Mouse (Mus musculus) adrenal gland (tissue): ENCODE data around the gene Hira.
"Not testable (repeated sequence)": the region's sequence is repeated elsewhere in the genome, so short reads cannot be mapped to it uniquely, and the experiment has no call there.

Source experiments
- intact Hi-C: fragments of 180-260 bp; cut with DNase I; formaldehyde crosslinking; loops from one replicate; pipeline ENCODE4 v1.15.1; 2025
- long read RNA-seq, 2 experiments: library from polyadenylated mRNA; unstranded; transcript quantifications; one replicate each; pipeline ENCODE4 v2.0.0; 2020; ENCODE audit warnings: borderline replicate concordance in 1 of 2; ENCODE audit not compliant: insufficient replicate concordance in 1 of 2

Gene Hira
- long read RNA-seq, experiment 1 = 0 reads
- long read RNA-seq, experiment 2, partial matches to known transcripts = 4 of 9 reads
- long read RNA-seq, experiment 2, other reads (novel, unspliced or antisense) = 5 of 9 reads

DNA sequence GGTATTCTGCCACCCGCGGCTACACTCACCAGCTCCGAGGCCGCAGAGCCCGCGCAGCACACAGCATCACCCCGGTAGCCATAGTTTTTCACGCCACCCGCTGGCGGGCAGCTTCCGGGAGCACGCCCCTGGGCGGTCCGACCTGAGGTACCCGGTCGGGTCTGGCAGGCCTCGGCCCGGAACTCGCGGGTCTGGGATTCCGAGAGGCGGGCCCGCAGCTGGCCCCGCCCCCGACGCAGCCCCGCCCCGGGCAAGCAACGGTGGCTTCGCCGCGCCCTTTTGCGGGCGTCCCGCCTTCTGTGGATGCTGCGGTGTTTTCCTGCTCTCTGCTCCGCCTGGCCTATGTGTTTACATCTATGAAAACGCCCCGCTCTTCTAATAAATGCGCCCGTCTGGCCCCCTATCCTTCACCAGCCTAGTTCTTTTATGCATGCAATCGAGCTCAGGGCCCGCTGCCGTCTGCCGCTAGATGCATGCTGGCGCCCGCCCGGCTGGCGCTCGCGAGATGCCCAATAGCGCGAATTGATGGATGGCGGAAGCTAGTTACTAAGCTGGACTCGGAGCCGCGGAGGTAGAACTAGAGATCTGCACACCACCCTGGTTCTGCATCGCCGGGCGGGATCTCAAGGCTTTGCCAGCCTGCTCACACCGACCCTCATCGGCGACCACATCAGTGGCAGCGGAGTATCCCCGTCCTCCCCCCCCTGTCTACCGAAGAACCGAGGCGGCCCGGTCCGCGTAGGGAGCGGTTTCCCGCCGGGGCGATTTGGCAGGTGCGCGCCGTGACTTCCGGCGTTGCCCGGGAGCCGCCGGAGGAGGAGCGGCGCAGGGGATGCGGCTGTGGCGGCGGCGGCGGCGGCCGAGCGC is at the start of gene Hira, which contains the start of gene Mrpl40:
Hira (plus strand) TSS at position 596 of the 867 bp plus-strand sequence.
Mrpl40 (minus strand) TSS at position 421 of the 867 bp plus-strand sequence.
- intact Hi-C loops = no loop called here

DNA sequence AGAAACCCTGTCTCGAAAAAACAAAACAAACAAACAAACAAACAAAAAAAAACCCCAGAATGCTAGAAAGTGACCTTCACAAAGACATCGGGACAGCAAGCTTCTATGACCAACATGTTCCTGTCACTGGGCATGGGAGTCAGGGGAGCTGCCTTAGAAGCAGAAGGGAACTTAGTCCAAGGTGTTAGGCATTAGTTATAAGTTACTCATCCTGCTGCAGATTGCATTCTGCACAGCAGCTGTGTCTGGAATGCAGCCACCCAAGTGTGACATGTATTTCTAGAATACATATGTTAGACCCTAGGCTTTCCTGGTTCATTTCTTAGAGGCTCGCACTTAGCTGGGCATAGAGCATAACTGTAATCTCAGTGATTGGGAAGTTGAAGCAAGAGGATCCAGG is 48.2 kb upstream of the Hira start:
- intact Hi-C loops = no loop called here

DNA sequence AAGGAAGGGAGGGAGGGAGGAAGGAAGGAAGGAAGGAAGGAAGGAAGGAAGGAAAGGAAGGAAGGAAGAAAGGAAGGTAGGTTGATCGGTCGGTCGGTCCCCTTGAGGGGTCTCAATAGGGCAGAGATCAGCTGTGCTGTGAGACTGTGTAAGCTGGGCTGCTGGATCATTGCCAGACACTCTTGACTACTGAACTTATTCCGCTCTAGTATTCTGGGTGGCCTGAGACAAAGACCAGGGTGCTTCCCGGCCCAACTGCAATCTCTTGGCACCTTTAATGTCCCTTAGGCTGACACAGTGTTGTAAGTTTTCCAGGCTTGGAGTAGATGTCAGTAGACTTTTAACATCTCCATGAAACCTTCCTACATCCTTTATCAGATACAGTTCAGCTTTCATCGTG is 47.7 kb upstream of the Hira start:
- intact Hi-C loops = no loop called here

DNA sequence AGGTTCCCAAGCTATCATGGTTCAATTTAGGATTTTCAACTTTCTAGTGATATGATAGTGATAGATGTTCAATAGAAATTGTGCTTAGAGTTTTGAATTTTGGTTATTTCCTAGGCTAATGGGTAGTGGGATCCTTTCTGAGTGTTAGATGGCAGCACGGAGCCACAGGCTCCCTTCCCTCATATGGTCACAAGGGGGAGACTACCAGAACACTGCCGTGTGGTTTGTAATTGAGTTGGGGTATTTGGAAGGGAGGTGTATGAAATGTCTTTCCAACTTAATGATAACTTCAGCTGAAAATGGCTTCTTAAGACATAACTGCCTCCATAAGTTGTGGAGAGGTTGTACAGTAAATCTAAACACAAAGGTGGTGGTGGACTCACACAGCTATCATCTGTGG is 43.4 kb upstream of the Hira start:
- intact Hi-C loops = no loop called here

DNA sequence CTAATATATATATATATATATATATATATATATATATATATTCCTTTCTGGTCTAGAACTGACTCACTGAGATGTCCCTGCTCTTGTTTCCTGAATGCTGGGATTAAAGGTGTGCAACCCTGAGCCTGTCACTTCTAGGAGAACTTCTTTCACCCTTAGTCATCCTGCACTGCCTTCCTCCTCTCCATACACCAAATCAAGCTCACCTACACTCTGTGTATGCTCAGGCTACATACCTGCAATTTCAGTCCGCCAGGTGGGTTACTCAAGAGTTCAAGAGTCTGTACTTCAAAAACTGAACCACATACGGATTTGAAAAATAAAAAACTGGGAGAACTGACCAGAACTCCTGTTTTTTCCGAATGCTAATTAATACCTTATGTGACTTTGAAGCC is 40.8 kb upstream of the Hira start:
- intact Hi-C loops = no loop called here

DNA sequence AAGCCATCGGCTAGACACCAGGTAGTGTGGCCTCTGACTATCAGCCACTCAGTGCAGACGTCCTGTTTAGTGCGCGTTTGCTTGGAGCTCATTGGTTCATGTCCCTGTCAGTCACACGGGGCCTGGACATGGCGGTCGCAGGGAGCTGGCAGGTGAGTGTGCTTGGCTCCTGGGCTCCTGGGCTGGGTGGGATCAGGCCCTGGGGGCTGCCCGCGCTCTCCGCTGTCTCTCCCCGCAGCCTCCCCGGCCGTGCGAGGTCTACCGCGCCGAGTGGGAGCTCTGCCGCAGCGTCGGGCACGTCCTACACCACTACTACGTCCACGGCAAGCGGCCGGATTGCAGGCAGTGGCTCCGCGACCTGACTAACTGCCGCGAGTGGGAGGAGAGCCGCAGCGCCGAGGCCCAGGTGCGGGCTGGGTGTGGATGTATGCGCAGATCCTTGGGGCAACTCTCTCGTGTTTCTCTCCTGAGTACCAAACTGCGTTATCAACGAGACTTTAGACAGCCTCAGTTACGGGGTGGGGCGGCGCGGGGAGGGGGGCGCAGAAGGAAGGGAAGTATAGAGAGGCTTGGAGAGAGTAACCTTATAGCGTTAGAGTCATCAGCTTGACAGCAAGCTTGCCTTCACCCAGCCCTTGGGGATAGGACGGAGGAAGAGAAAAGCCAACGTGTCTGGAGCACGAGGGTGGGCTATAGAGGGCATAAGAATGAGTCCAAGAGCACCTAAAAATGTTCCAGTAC is 40.2 kb upstream of the Hira start, which contains the start of the genes 2510002D24Rik and Gm28539:
2510002D24Rik (plus strand) TSS at position 111 of the 741 bp plus-strand sequence.
Gm28539 (plus strand) TSS at position 117 of the 741 bp plus-strand sequence.
- intact Hi-C loops = no loop called here

DNA sequence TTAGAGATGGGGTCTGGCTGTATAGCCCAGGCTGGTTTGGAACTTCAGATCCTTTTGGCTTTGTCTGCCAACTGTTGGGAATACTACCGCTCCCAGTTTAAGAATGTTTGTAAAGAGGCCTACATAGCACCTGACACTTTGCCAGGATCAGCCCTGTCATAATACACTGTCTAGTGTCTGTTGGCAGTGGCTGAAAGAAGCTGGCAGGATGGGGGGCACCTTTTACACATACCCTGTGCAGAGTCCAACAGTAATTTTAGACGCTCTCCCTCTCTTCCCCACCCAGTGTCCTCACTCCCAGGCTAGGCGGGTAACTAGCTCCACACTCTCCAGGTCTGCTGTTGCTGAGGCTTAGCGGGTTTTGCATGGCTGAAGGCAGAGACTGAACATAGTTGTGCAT is 38.5 kb upstream of the Hira start:
- intact Hi-C loops = no loop called here

DNA sequence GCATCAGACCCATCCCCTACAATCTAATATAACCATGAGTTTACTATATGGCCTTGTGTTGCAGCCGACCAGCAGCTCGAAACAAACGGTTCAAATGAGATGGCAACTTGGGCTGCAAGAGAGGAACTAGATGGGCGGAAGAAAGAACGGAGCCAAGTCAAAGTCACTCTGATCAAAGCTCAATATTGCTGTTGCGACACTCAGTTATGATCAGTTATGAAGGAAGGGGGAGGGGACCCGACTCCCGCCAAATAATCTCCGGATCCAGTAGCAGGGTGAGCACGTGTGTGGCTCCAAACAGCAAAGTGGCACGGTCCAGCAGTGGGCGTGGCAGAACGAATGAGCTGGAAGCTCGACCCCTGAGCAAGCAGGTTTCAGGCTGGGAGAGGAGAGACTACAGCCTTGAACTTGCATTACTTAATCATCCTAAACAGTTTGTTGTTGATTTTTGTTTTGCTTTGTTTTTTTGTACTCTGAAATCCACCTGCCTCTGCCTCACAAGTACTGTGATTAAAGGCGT is 30.5 kb upstream of the Hira start:
- intact Hi-C loops = no loop called here

DNA sequence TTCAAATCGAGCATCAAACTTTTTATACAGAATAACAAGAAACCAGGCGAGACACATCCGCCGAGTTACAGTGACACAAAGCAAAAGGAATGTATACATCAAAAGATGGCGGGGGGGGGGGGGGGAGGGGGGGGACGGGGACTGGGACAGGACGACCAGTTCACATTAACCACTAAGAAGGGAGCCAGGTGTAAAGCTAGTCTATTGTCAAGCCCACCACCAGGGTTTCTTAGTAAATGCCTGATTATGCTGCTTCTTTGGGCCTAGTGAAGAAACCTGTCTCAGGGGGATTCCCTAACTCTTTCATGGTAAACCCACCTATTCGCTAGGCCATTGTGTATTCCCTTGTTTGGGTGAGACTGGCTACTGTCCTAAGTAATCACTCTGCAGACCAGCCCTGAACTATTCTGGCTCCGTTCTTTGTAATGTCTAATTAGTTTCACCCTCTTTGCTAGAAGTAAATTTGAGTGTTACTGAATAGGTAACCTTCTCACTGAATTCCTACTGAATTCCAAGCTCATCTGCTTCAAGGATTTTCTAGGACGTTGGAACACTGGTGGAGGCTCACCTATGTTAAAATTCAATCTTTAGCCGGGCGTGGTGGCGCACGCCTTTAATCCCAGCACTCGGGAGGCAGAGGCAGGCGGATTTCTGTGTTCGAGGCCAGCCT is 27.2 kb upstream of the Hira start:
- intact Hi-C loops = not testable (repeated sequence)

DNA sequence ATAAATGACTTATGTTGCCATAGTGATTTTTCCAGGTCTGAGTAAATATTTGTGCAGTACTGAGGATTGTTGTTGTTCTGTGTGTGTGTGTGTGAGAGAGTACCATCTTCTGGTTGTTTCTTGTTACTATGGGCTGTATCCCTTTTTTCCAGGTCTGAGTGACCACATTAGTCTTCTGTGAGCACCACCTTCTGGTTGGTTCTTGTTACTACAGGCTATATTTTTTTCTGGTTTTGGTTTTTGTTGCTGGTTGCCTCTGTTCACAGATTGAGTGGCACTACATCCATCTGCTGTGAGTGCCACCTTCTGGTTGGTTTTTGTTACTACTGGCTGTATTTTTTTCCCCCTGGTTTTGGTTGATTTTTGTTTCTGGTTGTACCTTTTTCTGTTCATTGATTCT is 18.3 kb upstream of the Hira start:
- intact Hi-C loops = loop anchor here (5.0 kb wide), 1 partner anchor 161 kb away; no protein-coding TSS in a partner anchor

DNA sequence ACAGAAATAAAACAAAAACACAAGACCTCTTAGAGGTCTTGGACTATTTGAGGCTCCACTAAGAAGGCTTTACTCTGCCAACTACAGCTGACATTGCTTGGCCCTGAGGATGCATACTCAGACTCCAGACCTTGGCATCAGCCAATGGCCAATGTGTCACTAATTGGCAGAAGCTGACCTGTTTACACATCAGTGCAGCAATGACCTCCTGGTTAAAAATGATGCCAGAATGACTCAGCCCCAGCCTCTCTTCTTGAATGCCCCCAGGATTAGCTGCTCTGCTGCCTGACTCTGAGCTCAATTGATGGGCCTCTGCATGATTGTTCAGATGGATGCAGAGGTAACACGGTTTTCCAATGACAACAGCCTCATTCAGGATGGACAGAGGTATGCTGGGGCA is 16.7 kb upstream of the Hira start:
- intact Hi-C loops = no loop called here

DNA sequence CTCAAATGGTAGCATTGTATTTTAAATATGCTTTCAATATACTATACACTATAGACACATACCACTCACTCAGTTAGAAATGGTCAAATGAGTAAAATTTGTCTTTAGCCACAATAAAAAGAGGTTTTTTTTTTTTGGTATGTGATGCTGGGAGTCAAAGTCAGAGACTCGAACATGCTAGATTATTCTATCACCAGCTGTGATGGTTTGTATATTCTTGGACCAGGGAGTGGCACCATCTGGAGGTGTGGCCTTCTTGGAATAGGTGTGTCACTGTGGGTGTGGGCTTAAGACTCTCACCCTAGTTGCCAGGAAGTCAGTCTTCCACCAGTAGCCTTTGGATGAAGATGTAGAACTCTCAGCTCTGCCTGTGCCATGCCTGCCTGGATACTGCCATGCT is 6.3 kb upstream of the Hira start:
- intact Hi-C loops = not testable (repeated sequence)

DNA sequence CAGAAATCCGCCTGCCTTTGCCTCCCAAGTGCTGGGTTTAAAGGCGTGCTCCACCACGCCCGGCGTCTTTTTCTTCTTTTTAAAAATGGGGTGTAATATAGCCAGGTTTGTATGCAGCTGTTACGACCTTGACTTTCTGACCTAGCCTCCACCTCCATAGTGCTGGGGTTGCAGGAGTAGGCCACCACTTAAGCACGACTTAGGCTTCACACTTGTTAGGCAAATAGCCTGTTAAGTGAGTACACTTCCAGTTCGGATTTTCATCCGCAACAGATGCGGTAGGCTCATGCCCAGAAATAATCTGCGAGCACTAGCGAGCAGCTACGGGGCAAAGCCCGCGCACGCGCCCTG is 771 bp upstream of the Hira start:
- intact Hi-C loops = no loop called here

DNA sequence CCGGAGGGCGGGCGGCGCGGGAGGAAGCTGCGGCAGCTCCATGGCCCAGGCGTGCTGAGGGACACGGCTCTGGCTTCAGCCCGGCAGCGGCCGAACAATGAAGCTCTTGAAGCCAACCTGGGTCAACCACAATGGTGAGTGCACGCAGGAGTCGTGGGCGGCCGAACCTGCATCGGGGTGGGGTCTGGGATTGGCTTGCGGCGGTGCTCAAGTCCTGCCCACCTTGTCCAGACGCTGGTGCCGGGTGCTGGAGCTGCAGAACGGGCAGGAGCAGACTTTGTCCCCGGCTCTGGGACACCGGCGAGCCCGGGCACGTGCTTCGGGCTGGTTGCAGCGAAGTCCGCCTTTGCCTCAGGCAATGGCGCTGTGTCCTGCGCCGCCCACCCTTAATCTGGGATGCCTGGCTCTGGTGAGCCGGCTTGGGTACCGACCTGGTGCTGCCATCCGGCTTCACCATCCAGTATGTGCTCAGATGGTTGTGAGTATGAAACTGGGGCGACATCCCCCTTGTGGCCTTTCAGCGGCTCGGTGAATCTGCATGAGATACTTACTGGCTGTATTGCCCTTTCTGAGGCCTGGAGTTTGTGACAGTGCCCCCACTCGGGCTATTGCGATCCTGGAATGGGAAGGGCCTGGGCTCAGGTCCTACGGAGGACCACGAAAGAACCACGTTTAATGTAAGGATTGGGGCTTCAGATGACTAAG is 701 bp downstream of the Hira start:
- intact Hi-C loops = no loop called here

DNA sequence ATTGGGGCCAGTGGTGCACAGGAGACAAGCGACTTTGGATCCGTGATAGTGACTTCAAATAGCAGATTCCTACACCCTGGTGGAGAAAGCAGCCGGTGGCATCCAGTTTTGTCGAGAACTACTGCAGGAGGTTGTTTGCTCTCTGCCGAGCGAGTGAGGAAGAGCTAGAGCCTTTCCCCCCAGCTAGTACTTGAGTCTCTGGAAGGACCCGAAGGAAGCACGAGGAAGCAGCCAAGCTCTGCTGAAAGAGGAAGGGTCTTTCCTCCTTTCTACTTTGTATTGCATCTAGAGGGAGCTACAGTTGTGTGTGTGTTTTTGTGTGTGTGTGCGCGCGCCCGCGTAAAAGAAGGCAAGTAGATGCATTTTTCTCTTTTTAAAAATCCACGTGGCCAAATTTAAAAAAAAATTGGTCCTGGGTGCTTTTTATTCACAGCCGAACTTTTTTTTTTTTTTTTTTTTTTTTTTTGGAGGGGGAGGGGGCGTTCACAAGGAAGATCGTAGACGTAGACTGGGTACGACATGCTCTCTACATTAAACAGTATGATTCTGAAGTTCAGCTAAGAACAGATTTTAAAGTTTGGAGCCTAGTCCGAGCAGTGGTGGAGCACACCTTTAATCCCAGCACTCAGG is 1.4 kb downstream of the Hira start:
- intact Hi-C loops = no loop called here

DNA sequence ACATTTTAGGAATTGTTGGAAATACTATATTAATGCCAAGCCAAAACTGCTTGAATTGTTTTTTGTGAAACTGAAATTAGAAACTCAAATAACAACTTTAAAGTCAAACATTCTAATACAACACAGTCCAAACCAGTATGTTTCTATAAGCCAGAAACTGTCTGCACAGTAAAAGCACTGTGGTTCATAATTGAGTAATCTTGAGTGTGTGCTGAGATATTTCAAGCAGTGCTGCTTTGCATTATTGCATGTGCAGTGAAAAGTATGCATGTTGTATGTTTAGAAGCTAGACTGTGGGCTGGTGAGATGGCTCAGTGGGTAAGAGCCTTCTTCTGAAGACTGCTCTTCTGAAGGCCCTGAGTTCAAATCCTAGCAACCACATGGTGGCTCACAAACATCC is 7.2 kb downstream of the Hira start:
- intact Hi-C loops = no loop called here

DNA sequence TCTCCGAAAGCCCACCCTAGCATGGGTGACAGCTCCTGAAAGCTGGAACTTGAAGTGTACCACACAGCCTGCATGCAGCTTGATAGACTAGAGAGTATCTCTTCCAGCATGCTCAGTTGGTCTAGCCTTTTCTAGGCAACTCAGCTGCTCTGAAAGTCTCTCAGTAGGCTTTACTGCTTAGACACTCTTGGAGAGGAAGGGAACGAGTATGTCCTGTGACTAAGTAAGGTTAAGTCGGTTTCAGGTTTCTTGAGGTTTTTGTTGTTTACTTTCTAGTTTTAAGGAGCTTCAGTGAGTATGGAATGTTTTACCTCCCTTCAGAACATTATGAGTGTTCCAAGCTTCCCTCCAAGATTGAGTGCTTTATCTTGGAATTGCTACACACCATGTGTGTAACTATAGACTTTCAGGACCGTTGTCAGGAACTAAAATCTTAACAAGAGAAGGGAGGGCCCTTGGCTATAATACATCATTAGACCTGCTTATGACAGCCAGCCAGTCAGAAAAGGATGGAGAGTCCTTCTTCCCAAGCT is 17.1 kb downstream of the Hira start:
- intact Hi-C loops = no loop called here

DNA sequence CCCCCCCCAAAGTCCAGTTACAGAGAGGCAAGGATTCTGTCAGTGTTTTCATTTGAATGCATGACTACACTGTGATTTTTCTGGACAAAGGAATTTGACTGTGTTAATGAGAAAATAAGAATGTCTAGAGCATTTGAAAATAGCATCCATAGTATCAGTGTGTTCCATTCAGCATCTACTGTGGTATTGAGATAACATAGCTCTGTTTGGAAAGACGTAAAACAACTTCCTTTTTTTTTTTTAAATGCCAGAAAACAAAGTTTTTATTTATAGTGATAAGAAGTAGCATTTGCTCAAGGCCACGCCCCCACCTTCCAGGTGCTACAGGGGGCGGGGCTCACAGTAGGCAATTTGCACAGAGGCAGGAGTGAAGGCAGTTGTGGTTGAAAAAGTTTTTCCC is 18.4 kb downstream of the Hira start:
- intact Hi-C loops = no loop called here

DNA sequence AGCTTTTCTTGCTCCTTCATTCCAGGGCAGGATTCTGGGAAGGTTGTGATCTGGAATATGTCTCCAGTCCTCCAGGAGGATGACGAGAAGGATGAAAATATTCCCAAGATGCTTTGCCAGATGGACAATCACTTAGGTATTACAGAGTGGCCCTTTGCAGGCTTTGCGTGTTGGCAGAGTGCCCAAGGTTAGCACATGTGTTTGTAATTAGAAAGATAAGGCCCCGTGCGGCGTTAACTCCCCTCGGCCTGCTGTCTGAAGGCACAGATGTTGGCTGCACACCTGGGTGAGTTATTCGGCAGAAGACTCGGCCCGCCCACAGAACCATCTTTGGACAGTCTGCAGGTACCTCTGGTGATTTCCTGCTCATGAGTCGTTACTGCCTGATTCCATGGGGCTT is 19.6 kb downstream of the Hira start:
- intact Hi-C loops = no loop called here

DNA sequence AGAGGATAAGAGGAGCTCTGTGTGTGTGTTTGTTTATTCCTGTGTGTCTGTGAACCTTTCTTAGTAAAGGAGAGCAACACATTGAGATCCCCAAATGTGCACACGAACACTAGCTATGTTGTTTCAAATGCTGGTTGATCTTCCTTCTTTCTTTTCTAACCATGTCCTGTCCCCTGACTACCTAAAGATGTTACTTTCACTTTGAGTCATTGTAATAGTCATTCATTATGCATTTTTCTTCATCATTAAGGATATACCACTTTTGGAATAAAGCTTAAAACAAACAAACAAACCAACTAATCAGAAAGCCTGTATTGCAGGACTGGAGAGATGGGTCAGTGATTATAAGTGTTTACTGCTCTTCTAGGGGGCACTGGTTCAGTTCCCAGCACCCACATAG is 28.8 kb downstream of the Hira start:
- intact Hi-C loops = no loop called here
